Mouse (Mus musculus) lung, adult 2 months (tissue): ENCODE results near the gene Dnah6. TPM values are rescaled to one million over a fixed set of nuclear protein-coding genes. Genes with fewer than 3 reads are reported as not detected.

ENCODE experiments used
- DNase-seq: peaks from one replicate; pipeline ENCODE4 v3.0.0; 2022
- H3K4me1 ChIP-seq: fragments of 200-500 bp; 2 replicates; pipeline ENCODE4 v1.6.1; 2011; ENCODE audit warnings: low read length; ENCODE audit not compliant: control insufficient read depth, insufficient read depth
- H3K4me3 ChIP-seq: fragments of 200-500 bp; replicated peaks from 2 replicates; pipeline ENCODE3; 2011; ENCODE audit warnings: low read depth, mild to moderate bottlenecking, control low read depth, low read length; ENCODE audit errors: extremely low read depth
- CTCF ChIP-seq: fragments of 200-500 bp; IDR thresholded peaks from 2 replicates; pipeline ENCODE4 v1.5.1; 2011; ENCODE audit warnings: mild to moderate bottlenecking, low read length, control low read depth; ENCODE audit not compliant: insufficient read depth
- POLR2A ChIP-seq: fragments of 200-500 bp; IDR thresholded peaks from 2 replicates; pipeline ENCODE4 v1.6.1; 2011; ENCODE audit warnings: low read depth, mild to moderate bottlenecking, control low read depth, low read length, borderline replicate concordance; ENCODE audit errors: extremely low read depth
- WGBS: fragments of 180-500 bp; shearing (Covaris S2); methylation state at CpG from one replicate; pipeline ENCODE4 v1.1.7; 2018; 5-methylcytosine and 5-hydroxymethylcytosine counted together
- polyA plus RNA-seq: library from polyadenylated mRNA; depleted of rRNA; stranded (reverse); fragments of >200 nt; gene quantifications from 2 replicates; pipeline ENCODE4 v1.2.3, GENCODE M21; 2012

Gene Dnah6
- polyA plus RNA-seq, 1 experiment = 3.5 TPM

- Histone ChIP-seq H3K4me1 (no peaks in the 10 kb centered on the region; the same call in 1 of the 2 replicates), H3K4me3 (no peak overlapping the region)
- TF ChIP-seq POLR2A (no peak), CTCF (no peak)
- 73% methylated on average over 6 of the region's 6 CpGs for WGBS
- no peak for DNase-seq
Measured at GRCm38 (mm10) chr6:73209598-73209997, 11.9 kb downstream of the Dnah6 start.

- H3K4me1 ChIP-seq = no peaks in the 10 kb centered on the region; the same call in 1 of the 2 replicates
- H3K4me3 ChIP-seq = no peak overlapping the region
- TF ChIP-seq POLR2A = no peak
- no peak for TF ChIP-seq CTCF
- DNase-seq = no peak
- WGBS = 66% methylated on average over 4 of the region's 4 CpGs
Measured at GRCm38 (mm10) chr6:73204937-73205336, 16.5 kb downstream of the Dnah6 start.

- WGBS = 69% methylated on average over 2 of the region's 2 CpGs
- Histone ChIP-seq H3K4me3 (no peak overlapping the region), H3K4me1 (no peaks in the 10 kb centered on the region)
- TF ChIP-seq CTCF = no peak
- TF ChIP-seq POLR2A = no peak
- no peak for DNase-seq
Measured at GRCm38 (mm10) chr6:73203724-73204123, 17.7 kb downstream of the Dnah6 start.

GRCm38 (mm10) chr6:73195291-73195690 lies 26.2 kb downstream of the Dnah6 start:
- TF ChIP-seq CTCF (no peak), POLR2A (no peak)
- H3K4me1 ChIP-seq = no peaks in the 10 kb centered on the region
- WGBS = 91% methylated on average over 13 of the region's 13 CpGs
- no peak overlapping the region for H3K4me3 ChIP-seq
- no peak for DNase-seq

GRCm38 (mm10) chr6:73190756-73191155 lies 30.7 kb downstream of the Dnah6 start:
- Histone ChIP-seq H3K4me3 (no peak overlapping the region), H3K4me1 (no peaks in the 10 kb centered on the region)
- WGBS = 72% methylated on average over 6 of the region's 6 CpGs
- DNase-seq = no peak
- TF ChIP-seq POLR2A = no peak
- TF ChIP-seq CTCF = no peak

- WGBS = 72% methylated on average over 5 of the region's 5 CpGs
- Histone ChIP-seq H3K4me1 (no peaks in the 10 kb centered on the region), H3K4me3 (no peak overlapping the region)
- no peak for TF ChIP-seq POLR2A
- no peak for TF ChIP-seq CTCF
- DNase-seq = no peak
Measured at GRCm38 (mm10) chr6:73184276-73184675, 37.2 kb downstream of the Dnah6 start.

- no peak for TF ChIP-seq CTCF
- TF ChIP-seq POLR2A = no peak
- Histone ChIP-seq H3K4me3 (no peak overlapping the region), H3K4me1 (no peaks in the 10 kb centered on the region)
- DNase-seq = no peak
- 38% methylated on average over 3 of the region's 3 CpGs for WGBS
Measured at GRCm38 (mm10) chr6:73182987-73183386, 38.5 kb downstream of the Dnah6 start.

- WGBS = 34% methylated on average over 3 of the region's 3 CpGs
- Histone ChIP-seq H3K4me1 (no peaks in the 10 kb centered on the region), H3K4me3 (no peak overlapping the region)
- no peak for DNase-seq
- TF ChIP-seq POLR2A = no peak
- TF ChIP-seq CTCF = no peak
Measured at GRCm38 (mm10) chr6:73182410-73182809, 39.0 kb downstream of the Dnah6 start.

- H3K4me3 ChIP-seq = no peak overlapping the region
- 69% methylated on average over 4 of the region's 4 CpGs for WGBS
- no peak for TF ChIP-seq POLR2A
- no peaks in the 10 kb centered on the region for H3K4me1 ChIP-seq
- no peak for DNase-seq
Measured at GRCm38 (mm10) chr6:73182006-73182405, 39.4 kb downstream of the Dnah6 start.

GRCm38 (mm10) chr6:73175156-73175555 lies 46.3 kb downstream of the Dnah6 start:
- Histone ChIP-seq H3K4me1 (no peaks in the 10 kb centered on the region), H3K4me3 (no peak overlapping the region)
- 57% methylated on average over 3 of the region's 3 CpGs for WGBS
- no peak for TF ChIP-seq CTCF
- no peak for TF ChIP-seq POLR2A
- DNase-seq = no peak

GRCm38 (mm10) chr6:73167230-73167629 lies 54.2 kb downstream of the Dnah6 start:
- WGBS = 64% methylated on average over 3 of the region's 3 CpGs
- no peaks in the 10 kb centered on the region for H3K4me1 ChIP-seq
- no peak for DNase-seq
- H3K4me3 ChIP-seq = no peak overlapping the region
- TF ChIP-seq CTCF = no peak
- TF ChIP-seq POLR2A = no peak
